Mouse (Mus musculus): ENCODE data around the gene Vash1.
A peak's percentile ranks its signal among the peaks of the same experiment; 100 is the strongest.

The Vash1 gene

DNA sequence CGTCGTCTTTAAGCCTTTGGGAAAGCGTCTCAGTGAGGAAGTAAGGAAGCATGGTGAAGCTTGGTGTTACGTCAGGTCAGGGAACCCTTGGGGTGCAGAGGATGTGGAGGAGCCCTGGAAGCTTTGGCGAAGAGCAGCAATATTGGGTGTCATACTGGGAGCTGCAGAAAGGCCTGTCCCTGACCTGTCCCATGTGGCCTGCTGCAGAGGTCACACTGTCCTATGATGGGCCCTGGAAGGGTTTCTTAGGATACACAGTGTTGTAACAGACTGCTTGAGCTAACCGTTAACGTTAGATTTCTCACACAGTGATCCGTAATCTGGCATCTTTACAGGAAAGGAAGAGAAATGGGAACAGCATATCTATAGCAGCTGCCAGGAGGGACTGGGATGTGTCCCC is 3.7 kb downstream of the Vash1 start:
- DNase-seq (ENCODE audit: extremely low read depth, low read depth) = no peak

DNA sequence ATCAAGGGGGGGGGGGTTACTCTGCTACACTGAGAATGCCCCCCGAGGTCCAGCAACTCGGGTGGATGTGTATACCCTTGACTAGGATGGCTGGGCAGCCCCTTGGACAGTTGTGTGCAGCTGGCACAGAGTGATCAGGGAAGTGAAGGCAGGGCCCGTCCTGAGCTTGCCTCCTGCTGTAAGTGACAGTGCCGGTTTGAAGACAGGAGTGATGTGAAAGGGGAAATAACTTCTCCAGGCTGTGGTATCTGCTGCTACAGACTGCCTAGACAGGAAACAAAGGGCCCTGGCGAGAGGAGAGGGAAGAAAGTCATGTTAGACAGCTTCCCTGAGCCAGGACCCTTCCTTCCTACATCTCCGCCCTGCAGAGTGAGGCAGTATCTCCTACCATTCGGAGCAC is 5.2 kb downstream of the Vash1 start:
- peak; percentile 93 for DNase-seq (ENCODE audit: extremely low read depth, low read depth)

- DNase-seq (ENCODE audit: extremely low read depth, low read depth) = no peak
Measured at GRCm38 (mm10) chr12:86685275-86685674, 6.8 kb downstream of the Vash1 start.

DNA sequence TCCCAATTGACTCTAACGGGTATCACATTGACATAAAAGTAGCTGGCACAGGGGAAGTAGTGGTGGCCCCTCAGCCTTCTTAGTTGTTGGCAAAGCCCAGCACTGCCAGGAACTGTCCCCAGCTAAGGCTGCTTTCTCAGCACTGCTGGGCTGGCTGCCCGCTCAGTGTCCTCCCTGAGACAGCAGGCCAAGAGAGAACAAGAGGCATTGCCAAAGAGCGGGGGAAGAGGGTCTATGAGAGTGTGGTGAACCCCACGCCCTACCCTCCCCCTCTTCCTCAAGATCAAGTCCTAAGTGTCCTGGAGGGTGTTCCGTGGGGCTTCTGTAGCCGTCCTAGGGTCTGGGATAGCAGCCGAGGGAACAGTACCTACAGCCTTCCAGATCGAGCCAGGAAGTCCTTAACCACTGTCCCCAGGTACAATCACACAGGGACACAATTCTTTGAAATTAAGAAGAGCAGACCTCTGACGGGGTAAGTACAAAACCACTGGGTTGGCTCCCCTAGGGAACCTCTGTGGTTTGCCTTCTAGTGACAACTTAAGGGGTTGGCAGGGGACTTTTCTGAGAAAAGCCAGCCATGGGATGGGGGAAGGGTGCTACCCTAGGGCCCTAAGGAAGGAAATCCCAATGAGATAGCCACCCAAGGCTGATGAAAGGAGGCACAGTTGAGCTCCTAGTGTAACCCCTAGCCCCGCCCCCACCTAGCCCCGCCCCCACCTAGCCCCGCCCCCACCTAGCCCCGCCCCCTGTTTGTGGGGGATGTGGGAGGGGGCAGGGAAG is 8.2 kb downstream of the Vash1 start:
- peak; percentile 51 for DNase-seq (ENCODE audit: extremely low read depth, low read depth)

- DNase-seq (ENCODE audit: extremely low read depth, low read depth) = no peak
Measured at GRCm38 (mm10) chr12:86687445-86687955, 9.0 kb downstream of the Vash1 start.

- no peak for DNase-seq (ENCODE audit: extremely low read depth, low read depth)
Measured at GRCm38 (mm10) chr12:86687971-86688573, 9.6 kb downstream of the Vash1 start.

- DNase-seq (ENCODE audit: extremely low read depth, low read depth) = no peak
Measured at GRCm38 (mm10) chr12:86688917-86689316, 10.4 kb downstream of the Vash1 start.

DNA sequence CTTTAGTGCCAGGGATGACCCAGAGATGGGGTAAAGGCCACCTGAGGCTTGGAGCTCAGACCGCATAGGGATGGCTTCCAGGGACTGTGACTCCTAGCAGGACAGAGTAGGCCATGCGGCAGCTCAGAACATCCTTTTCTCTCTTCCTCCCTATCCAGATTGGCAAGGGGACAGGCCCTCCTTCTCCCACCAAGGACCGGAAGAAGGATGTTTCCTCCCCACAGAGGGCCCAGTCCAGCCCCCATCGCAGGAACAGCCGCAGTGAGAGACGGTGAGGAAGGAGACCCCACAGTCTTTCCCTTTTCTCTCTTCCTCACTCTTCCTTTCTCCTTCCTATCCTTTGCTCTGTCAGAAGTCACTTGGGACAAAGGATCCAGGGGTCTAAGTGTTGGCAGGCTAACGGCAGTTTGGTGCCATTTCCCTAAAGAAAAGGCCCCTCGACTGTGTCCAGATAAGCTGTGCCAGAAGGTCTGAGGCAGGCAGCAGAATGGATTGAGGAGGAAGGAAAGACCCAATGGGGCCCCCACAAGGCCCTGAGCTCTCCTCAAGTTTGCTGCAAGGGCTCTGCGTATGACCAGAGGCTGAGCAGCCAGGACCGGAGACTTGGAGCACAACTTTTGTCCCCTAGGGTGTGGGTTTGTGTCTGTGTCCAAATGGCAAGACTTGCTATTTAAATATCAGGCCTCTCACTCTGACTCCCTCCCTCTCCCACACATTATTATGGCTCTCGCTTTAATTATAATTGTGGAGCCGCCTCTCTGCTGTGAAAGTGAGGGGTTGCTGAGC is 12.4 kb downstream of the Vash1 start:
- DNase-seq (ENCODE audit: extremely low read depth, low read depth) = no peak

DNA sequence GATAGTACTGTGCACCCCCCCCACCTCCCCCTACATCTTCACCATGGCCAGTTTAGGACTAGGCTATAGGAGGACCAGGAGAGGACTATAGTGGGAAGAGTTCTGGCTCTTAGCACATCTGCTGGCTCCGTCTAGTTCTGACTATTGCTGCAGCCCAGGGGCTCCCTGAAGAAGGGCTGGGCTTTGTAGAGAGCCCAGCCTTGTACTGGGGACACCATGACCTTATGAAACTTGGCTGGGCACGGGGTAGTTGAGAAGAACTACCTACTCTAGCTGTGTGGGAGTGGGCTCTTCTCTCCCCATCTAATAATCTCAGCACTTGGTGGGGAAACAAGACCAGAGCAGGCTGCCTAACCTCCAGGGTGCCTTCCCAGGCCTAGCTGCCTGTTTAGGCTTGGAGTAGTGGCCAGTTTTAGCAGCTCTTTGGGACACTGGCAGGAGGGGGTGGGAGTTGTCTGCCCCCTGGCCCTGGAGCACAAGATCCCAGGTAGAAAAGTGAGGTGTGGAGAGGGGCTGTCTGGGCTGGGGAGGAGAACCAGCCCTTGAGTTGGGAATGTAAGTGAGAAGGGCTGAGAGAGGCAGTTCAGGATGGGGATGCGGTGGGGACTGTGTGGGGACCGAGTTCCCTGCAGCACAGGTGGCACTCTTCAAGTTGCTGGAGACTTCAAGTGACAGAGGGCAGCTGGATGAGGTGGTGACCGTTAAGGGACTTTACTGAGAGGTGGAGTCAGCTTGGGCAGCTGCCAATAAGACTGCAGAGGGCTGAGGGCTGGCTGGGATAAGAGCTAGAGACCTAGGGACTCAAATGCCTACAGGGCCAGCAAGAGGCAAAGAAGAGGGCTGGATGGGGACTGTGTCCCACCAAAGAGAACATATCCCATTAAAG is 14.2 kb downstream of the Vash1 start:
- no peak for DNase-seq (ENCODE audit: extremely low read depth, low read depth)

- DNase-seq (ENCODE audit: extremely low read depth, low read depth) = no peak
Measured at GRCm38 (mm10) chr12:86693389-86693788, 14.9 kb downstream of the Vash1 start.

DNA sequence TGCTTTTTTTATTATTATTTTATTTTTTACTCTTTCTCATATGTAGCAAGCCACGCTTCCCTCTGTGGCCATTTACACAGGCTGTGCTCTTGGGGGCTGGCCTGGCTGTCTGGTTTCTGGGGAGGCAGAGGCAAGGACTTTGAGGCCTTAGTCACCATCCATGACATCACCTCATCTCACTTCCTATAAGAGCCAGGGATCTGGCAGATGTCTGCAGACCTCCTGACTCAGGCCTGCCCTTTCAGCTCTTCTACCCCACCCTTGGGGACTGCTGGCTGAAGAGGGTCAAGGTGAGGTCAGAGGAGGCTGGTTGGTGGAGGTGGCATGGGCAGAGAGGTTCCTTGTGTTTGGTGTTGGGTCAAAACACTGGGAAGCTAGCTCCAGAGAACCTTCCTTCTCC is 15.9 kb downstream of the Vash1 start:
- DNase-seq (ENCODE audit: extremely low read depth, low read depth) = no peak

DNA sequence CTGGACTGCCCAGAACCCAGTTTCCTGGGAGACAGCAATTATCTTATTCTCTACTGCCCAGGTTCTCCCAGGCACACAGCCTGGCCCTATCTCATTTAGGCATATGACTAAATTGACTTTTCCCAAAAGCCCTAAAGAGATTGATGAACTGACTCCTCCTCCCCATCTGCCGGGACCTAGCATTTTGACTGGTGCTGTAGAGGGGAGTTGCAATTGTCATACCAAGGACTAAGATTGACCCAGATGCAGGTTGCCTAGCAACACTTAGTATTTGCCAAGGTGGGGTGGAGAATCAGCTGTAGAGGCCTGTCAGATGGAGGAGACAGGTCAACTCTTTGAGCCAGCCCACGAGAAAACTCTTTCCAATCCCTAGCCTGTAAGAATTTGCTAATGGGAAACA is 19.5 kb downstream of the Vash1 start:
- DNase-seq (ENCODE audit: extremely low read depth, low read depth) = no peak

DNA sequence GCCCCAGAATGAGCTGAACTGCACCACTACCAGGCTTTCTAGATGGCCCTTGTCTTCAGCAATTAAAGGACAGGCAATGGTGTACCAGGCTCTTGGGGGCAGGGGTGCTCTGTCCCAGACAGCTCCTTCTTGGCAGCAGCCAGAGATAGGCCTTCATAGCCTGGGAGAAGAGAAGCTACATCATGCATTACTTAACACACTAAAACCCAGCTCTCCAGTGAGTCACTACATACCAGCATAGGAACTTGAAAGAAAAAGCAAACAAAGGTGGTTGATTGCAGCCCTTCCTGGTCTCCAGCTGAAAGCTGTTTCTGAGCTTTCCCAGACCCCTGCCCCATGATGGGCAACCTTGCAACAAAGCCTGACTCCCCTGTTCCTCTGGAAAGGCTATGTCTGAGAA is 20.0 kb downstream of the Vash1 start:
- no peak for DNase-seq (ENCODE audit: extremely low read depth, low read depth)

DNA sequence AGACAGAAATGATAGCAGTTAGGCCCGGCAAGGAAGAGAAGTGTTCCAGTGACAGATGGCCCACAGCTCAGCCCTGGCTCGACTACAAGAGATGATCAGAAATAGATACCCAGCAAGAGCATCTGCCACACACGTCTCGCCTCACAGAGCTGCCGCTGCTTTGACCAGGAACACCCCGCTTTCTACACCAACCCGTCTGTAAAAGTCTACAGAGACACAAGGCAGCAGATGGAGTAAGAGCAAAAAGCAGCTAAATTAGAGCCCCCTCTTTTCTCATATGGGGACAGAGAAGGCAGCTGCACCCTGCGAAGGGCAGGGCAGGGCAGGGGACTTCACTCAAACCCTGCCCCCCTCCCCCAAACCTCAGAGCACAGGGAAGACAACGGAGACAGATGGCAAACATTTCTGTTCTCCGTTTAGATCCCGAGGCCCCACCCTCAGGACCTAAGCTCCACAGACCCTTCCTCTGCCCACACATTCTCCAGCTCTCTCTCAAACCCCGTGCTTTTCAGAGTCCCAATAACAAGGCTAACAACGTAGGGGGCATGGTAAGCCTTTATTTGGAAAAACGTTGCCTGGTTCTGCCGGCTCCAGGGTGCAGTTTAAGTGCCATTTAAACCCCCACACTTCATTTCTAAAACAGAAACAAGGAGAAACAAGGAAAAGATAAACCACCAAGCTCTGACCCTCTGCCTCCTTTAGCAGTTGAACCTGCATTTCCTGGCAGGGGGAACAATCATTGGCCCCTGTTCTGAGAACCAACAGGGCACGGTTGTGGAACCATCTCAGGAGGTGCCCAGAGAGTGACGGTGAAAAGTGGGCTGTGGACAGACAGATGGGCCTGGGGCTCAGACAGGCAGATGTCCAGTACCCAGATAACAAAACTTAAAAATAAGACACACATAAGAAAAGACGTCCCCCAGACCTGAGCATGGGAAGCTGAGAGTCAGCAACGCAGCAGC is 21.7 kb downstream of the Vash1 start:
- no peak for DNase-seq (ENCODE audit: extremely low read depth, low read depth)

GRCm38 (mm10) chr12:86700927-86701310 is 22.4 kb downstream of the Vash1 start:
- DNase-seq (ENCODE audit: extremely low read depth, low read depth) = no peak

GRCm38 (mm10) chr12:86701491-86701890 is 23.0 kb downstream of the Vash1 start:
- no peak for DNase-seq (ENCODE audit: extremely low read depth, low read depth)

- no peak for DNase-seq (ENCODE audit: extremely low read depth, low read depth)
Measured at GRCm38 (mm10) chr12:86702690-86703089, 24.2 kb downstream of the Vash1 start.

- no peak for DNase-seq (ENCODE audit: extremely low read depth, low read depth)
Measured at GRCm38 (mm10) chr12:86705843-86706242, 27.3 kb downstream of the Vash1 start.

DNA sequence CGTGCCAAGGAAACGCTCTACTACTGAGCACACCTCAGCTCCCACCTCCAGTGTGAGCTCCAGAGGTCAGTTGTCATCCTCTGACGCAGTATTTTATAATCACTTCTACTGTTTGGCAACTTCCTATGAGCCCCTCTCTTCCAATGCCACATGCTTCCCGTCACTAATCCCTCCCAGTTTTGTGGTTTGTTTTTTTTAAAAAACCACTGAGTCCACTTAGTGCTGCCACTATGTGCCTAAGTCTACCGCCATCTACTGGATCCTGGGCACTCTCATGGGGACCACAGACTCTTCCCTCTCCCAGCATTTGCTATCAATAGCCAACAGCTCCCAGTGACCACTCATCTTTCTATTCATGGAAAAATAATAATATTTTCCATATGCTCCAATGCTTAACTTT is 35.5 kb downstream of the Vash1 start:
- peak; percentile 25 for DNase-seq (ENCODE audit: extremely low read depth, low read depth)

DNA sequence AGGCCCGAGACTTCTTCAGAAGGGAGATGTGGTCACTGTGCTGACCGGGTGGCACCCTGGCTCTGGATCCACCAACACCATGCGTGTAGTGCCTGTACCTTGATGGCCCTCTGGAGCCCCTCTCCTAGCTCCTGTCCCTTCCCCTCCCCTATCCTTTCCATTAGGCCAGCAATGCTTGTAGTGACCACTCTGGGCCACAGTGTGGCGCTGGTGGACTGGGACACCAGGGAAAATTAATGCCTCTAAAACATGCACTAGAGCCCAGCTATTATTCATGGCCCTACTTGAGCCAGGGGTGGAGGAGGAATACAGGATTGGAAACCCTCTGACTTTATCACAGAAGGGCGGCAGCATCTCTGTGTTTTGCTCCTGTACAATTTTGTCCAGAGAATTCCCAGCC is 36.9 kb downstream of the Vash1 start:
- DNase-seq (ENCODE audit: extremely low read depth, low read depth) = peak; percentile 10
